Mouse (Mus musculus): ENCODE results near the gene Dstyk. TPM values are rescaled to one million over a fixed set of nuclear protein-coding genes. Genes with fewer than 3 reads are reported as not detected.

Gene Dstyk
- 18.0 and 23.3 TPM in 2 replicates for polyA plus RNA-seq (2011; ENCODE audit: insufficient read length, low read depth, missing spikeins)

- TF ChIP-seq POLR2A (IDR thresholded peaks at IDR 0.05; ENCODE audit: low read depth, low read length): peak; percentile 60
- TF ChIP-seq CTCF (IDR thresholded peaks at IDR 0.05; ENCODE audit: borderline replicate concordance, insufficient read depth, low read length): no peak
- peak within 1 kb of the TSS; percentile 57 for H3K27ac ChIP-seq (ENCODE audit: insufficient read depth, low read length)
- peak within 1 kb of the TSS; percentile 75 for H3K4me3 ChIP-seq (ENCODE audit: insufficient read depth, low read length)
- H3K4me1 ChIP-seq (ENCODE audit: control insufficient read depth, insufficient read depth, low read length): peaks cover 6% of the 10 kb centered on the region
These were observed at the start of gene Dstyk for GRCm38 (mm10) chr1:132417319-132418251. TSS of gene Dstyk (plus strand) at chr1:132417555.

GRCm38 (mm10) chr1:132367692-132368506, 49.5 kb upstream of the Dstyk start:
- H3K27ac ChIP-seq (ENCODE audit: insufficient read depth, low read length): no peak overlapping the region
- H3K4me3 ChIP-seq (ENCODE audit: insufficient read depth, low read length): no peak overlapping the region

DNA sequence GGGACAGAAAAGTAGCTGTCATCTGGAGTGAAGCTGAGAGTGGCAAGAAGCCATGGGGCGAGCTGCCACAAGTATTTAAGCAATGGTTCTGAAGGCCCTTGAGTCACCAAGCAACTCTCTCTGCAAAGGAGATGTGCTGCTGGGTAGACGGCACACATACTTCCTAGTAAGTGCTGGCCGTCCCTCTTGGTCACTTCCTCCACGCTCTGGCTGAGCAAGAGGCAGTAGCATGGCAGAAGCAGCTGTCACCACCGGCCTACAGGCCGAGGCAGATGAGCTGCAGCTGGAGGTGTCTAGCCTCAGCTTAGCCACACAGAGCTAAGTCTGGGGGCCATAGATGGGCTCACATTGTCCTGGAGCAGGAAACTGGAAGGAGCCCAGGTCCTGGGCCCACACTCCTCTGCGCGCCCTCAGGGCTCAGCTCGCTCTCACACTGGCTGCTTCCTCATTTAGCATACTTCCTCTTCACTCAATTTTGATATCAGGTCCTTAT, 46.6 kb upstream of the Dstyk start:
- Histone ChIP-seq H3K27ac (ENCODE audit: insufficient read depth, low read length) (no peak overlapping the region), H3K4me1 (ENCODE audit: control insufficient read depth, insufficient read depth, low read length) (peaks cover 6% of the 10 kb centered on the region; the same call in 1 of the 2 replicates), H3K4me3 (ENCODE audit: insufficient read depth, low read length) (no peak overlapping the region)
- no peak for TF ChIP-seq CTCF (IDR thresholded peaks at IDR 0.05; ENCODE audit: borderline replicate concordance, insufficient read depth, low read length)
- no peak for TF ChIP-seq POLR2A (IDR thresholded peaks at IDR 0.05; ENCODE audit: low read depth, low read length)

More at GRCm38 (mm10) chr1:132367692-132368506, 49.5 kb upstream of the Dstyk start:
- peak; percentile 87 for TF ChIP-seq CTCF (IDR thresholded peaks at IDR 0.05; ENCODE audit: borderline replicate concordance, insufficient read depth, low read length)
- no peak for TF ChIP-seq POLR2A (IDR thresholded peaks at IDR 0.05; ENCODE audit: low read depth, low read length)
- peaks cover 6% of the 10 kb centered on the region; the same call in 1 of the 2 replicates for H3K4me1 ChIP-seq (ENCODE audit: control insufficient read depth, insufficient read depth, low read length)

- no peak overlapping the region for H3K27ac ChIP-seq (ENCODE audit: insufficient read depth, low read length)
- H3K4me3 ChIP-seq (ENCODE audit: insufficient read depth, low read length): no peak overlapping the region
- no peak for TF ChIP-seq POLR2A (IDR thresholded peaks at IDR 0.05; ENCODE audit: low read depth, low read length)
- no peak for TF ChIP-seq CTCF (IDR thresholded peaks at IDR 0.05; ENCODE audit: borderline replicate concordance, insufficient read depth, low read length)
- peaks cover 9% of the 10 kb centered on the region; the same call in 1 of the 2 replicates for H3K4me1 ChIP-seq (ENCODE audit: control insufficient read depth, insufficient read depth, low read length)
These were observed 45.9 kb upstream of the Dstyk start for GRCm38 (mm10) chr1:132371298-132372081.

DNA sequence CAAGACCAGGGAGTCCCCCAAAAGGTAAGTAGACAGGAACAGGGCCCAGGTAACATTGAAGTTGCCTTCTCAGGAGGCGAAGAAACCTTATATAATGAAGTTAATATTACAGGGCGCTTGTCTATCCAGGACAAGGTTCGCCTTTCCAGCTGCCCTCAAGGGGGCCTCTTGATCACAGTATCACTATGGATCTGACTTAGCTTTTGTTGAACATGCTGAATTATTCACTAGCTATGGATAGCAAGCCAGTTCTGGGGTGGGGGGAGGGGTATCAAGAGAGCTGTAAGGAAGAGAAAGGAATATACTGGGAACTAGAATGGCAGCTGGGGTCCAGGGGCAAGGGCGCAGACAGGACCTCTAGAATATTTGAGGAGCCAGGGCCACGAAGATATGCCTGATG, 45.0 kb upstream of the Dstyk start:
- Histone ChIP-seq H3K27ac (ENCODE audit: insufficient read depth, low read length) (no peak overlapping the region), H3K4me3 (ENCODE audit: insufficient read depth, low read length) (no peak overlapping the region), H3K4me1 (ENCODE audit: control insufficient read depth, insufficient read depth, low read length) (peaks cover 15% of the 10 kb centered on the region)
- TF ChIP-seq POLR2A (IDR thresholded peaks at IDR 0.05; ENCODE audit: low read depth, low read length) (no peak), CTCF (IDR thresholded peaks at IDR 0.05; ENCODE audit: borderline replicate concordance, insufficient read depth, low read length) (no peak)

GRCm38 (mm10) chr1:132372896-132373534, 44.3 kb upstream of the Dstyk start:
- Histone ChIP-seq H3K27ac (ENCODE audit: insufficient read depth, low read length) (no peak overlapping the region), H3K4me1 (ENCODE audit: control insufficient read depth, insufficient read depth, low read length) (peaks cover 15% of the 10 kb centered on the region), H3K4me3 (ENCODE audit: insufficient read depth, low read length) (no peak overlapping the region)
- TF ChIP-seq POLR2A (IDR thresholded peaks at IDR 0.05; ENCODE audit: low read depth, low read length): no peak
- no peak for TF ChIP-seq CTCF (IDR thresholded peaks at IDR 0.05; ENCODE audit: borderline replicate concordance, insufficient read depth, low read length)

DNA sequence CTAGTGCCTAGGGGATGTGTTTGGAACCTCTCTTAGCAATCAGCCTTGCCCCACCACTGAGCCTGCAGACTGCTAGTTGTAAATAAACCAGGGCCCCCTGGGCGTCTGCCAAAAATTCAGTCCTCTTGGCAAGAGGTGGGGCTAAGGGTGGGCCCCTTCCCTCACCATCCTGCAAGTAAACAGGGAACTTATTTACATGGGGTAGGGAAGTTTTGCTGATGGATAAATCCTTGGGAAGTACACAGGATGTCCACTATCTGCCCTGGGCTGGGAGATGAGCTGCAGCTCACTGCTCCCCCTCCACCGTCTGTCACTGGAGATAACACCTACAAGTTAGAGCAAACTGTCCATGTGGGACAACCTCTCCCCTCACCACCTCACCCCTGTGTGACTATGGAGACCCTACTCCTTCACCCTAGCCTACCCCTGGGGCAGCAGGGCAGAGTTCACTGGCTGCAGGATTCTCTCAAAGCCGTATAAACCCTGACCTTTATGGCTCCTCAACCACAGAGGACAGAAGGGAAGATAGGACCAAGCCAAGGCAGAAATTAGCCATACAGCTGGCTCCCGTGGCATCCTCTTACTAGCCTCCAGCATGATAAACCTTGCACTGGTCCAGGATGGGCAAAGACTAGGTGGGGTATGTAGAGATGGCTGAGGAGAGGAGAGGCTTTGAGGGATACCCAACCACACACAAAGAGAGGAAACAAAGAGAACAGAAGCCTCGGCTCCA, 43.0 kb upstream of the Dstyk start:
- Histone ChIP-seq H3K4me1 (ENCODE audit: control insufficient read depth, insufficient read depth, low read length) (peaks cover 18% of the 10 kb centered on the region), H3K27ac (ENCODE audit: insufficient read depth, low read length) (no peak overlapping the region), H3K4me3 (ENCODE audit: insufficient read depth, low read length) (no peak overlapping the region)
- no peak for TF ChIP-seq CTCF (IDR thresholded peaks at IDR 0.05; ENCODE audit: borderline replicate concordance, insufficient read depth, low read length)
- TF ChIP-seq POLR2A (IDR thresholded peaks at IDR 0.05; ENCODE audit: low read depth, low read length): no peak

- Histone ChIP-seq H3K27ac (ENCODE audit: insufficient read depth, low read length) (no peak overlapping the region), H3K4me3 (ENCODE audit: insufficient read depth, low read length) (no peak overlapping the region), H3K4me1 (ENCODE audit: control insufficient read depth, insufficient read depth, low read length) (peaks cover 18% of the 10 kb centered on the region)
- TF ChIP-seq CTCF (IDR thresholded peaks at IDR 0.05; ENCODE audit: borderline replicate concordance, insufficient read depth, low read length) (no peak), POLR2A (IDR thresholded peaks at IDR 0.05; ENCODE audit: low read depth, low read length) (no peak)
These were observed 42.5 kb upstream of the Dstyk start for GRCm38 (mm10) chr1:132374873-132375244.

All from embryonic fibroblast, embryonic 13.5 days (primary cell).